Mouse (Mus musculus): ENCODE data around the gene A930018P22Rik. TPM values are rescaled to one million over a fixed set of nuclear protein-coding genes. Genes with fewer than 3 reads are reported as not detected.

The A930018P22Rik gene
- total and polyA plus RNA-seq, 3 experiments = not detected

Other genes with a start within 250 kb of the A930018P22Rik start
- 108 and 109 TPM in 2 replicates for gene Lmo2, start 164.8 kb upstream of the A930018P22Rik start, total RNA-seq (2012; rRNA removed)
- 61.3 and 63.6 TPM in 2 replicates for gene Lmo2, start 164.8 kb upstream of the A930018P22Rik start, total RNA-seq (2014; rRNA removed)
- gene Lmo2, start 164.8 kb upstream of the A930018P22Rik start, polyA plus RNA-seq (2012; ENCODE audit: insufficient read length, low read depth) = 43.3 and 49.6 TPM in 2 replicates
- 28.2 and 29.7 TPM in 2 replicates for gene Fbxo3, start 95.0 kb upstream of the A930018P22Rik start, total RNA-seq (2012; rRNA removed)
- 63.7 and 67.1 TPM in 2 replicates for gene Fbxo3, start 95.0 kb upstream of the A930018P22Rik start, total RNA-seq (2014; rRNA removed)
- 29.2 and 38.4 TPM in 2 replicates for gene Fbxo3, start 95.0 kb upstream of the A930018P22Rik start, polyA plus RNA-seq (2012; ENCODE audit: insufficient read length, low read depth)
- gene 4931422A03Rik, start 94.4 kb upstream of the A930018P22Rik start, total RNA-seq (2012; rRNA removed) = 0.68 and 0.76 TPM in 2 replicates
- not detected in 2 replicates for gene 4931422A03Rik, start 94.4 kb upstream of the A930018P22Rik start, total RNA-seq (2014; rRNA removed)
- 0.71 and 2.4 TPM in 2 replicates for gene 4931422A03Rik, start 94.4 kb upstream of the A930018P22Rik start, polyA plus RNA-seq (2012; ENCODE audit: insufficient read length, low read depth)
- not detected in 2 replicates for gene Gm10912, start 56.9 kb upstream of the A930018P22Rik start, total RNA-seq (2012; rRNA removed)
- not detected in 2 replicates for gene Gm10912, start 56.9 kb upstream of the A930018P22Rik start, total RNA-seq (2014; rRNA removed)
- gene Gm10912, start 56.9 kb upstream of the A930018P22Rik start, polyA plus RNA-seq (2012; ENCODE audit: insufficient read length, low read depth) = not detected in 2 replicates
- not detected in 2 replicates for gene Gm10799, start 54.2 kb upstream of the A930018P22Rik start, total RNA-seq (2012; rRNA removed)
- not detected in 2 replicates for gene Gm10799, start 54.2 kb upstream of the A930018P22Rik start, total RNA-seq (2014; rRNA removed)
- gene Gm10799, start 54.2 kb upstream of the A930018P22Rik start, polyA plus RNA-seq (2012; ENCODE audit: insufficient read length, low read depth) = not detected in 2 replicates
- 0.25 TPM in 1 of 2 replicates, not detected in the other for gene Cd59b, start 52.9 kb upstream of the A930018P22Rik start, total RNA-seq (2012; rRNA removed)
- 1.6 and 2.1 TPM in 2 replicates for gene Cd59b, start 52.9 kb upstream of the A930018P22Rik start, total RNA-seq (2014; rRNA removed)
- 0.80 and 1.00 TPM in 2 replicates for gene Cd59b, start 52.9 kb upstream of the A930018P22Rik start, polyA plus RNA-seq (2012; ENCODE audit: insufficient read length, low read depth)
- 2.9 and 4.5 TPM in 2 replicates for gene Cd59a, start 27.0 kb upstream of the A930018P22Rik start, total RNA-seq (2012; rRNA removed)
- 4.8 and 5.8 TPM in 2 replicates for gene Cd59a, start 27.0 kb upstream of the A930018P22Rik start, total RNA-seq (2014; rRNA removed)
- gene Cd59a, start 27.0 kb upstream of the A930018P22Rik start, polyA plus RNA-seq (2012; ENCODE audit: insufficient read length, low read depth) = 6.6 TPM in 2 replicates